Mouse (Mus musculus): ENCODE results near the gene Lemd1.

DNA sequence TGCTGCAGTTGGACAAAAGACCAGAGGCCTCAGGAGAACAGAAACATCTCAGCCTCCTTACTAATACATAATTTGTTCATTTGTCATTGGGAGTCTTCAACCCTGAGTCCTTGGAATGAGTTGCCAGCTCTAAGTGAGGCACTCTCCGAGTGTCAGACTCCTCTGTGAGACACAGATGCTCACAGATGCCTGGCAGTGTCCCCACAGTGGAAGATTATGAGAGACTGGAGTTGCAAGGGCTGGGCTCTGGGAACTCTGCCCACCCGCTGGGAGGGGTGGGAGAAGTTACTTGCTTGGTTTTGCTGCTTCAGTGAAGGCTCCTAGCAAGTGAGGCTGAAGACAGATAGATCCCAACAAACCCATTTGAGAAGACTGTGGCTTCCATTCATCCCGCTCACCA lies 104.8 kb downstream of the Lemd1 start:
- TF ChIP-seq CTCF (IDR thresholded peaks at IDR 0.05; ENCODE audit: borderline replicate concordance, insufficient read depth, low read length) (no peak), POLR2A (IDR thresholded peaks at IDR 0.05; ENCODE audit: low read depth, low read length) (no peak)
